Mouse (Mus musculus): ENCODE measurements around the gene Tead4.

- TF ChIP-seq CTCF (IDR thresholded peaks at IDR 0.05; ENCODE audit: insufficient read depth, low read depth, low read length) (no peak), POLR2A (IDR thresholded peaks at IDR 0.05; ENCODE audit: insufficient read depth, low read depth, low read length) (no peak)
Measured at GRCm38 (mm10) chr6:128225009-128225845, 75.4 kb downstream of the Tead4 start.
